Mouse (Mus musculus) limb, embryonic 11.5 days (tissue): ENCODE results near the gene Teddm2. TPM values are rescaled to one million over a fixed set of nuclear protein-coding genes. Genes with fewer than 3 reads are reported as not detected.

Source experiments
- ATAC-seq: fragments of 200-750 bp; cut with Nextera tagmentation; 2 replicates; pipeline ENCODE4 v1.8.0; 2017; ENCODE audit warnings: low read depth; ENCODE audit not compliant: insufficient number of reproducible peaks, low FRiP score, low TSS enrichment
- DNase-seq: peaks from one replicate; pipeline ENCODE4 v3.0.0-alpha.2; 2015; ENCODE audit warnings: low spot score
- H3K27ac ChIP-seq: fragments of 300-500 bp; sonication (generic); replicated peaks from 2 replicates; pipeline ENCODE4 v1.5.1; 2014; ENCODE audit warnings: low read depth, mild to moderate bottlenecking, low read length
- H3K27me3 ChIP-seq: fragments of 300-500 bp; sonication (generic); 2 replicates; pipeline ENCODE4 v1.6.1; 2014; ENCODE audit warnings: mild to moderate bottlenecking, low read length, mixed read lengths; ENCODE audit not compliant: control insufficient read depth, insufficient read depth
- H3K36me3 ChIP-seq: fragments of 300-500 bp; sonication (generic); 2 replicates; pipeline ENCODE4 v1.6.1; 2014; ENCODE audit warnings: mild to moderate bottlenecking, low read length, moderate library complexity, mixed read lengths; ENCODE audit not compliant: control insufficient read depth, insufficient read depth
- H3K4me1 ChIP-seq: fragments of 300-500 bp; sonication (generic); 2 replicates; pipeline ENCODE4 v1.6.1; 2014; ENCODE audit warnings: low read length, mixed read lengths; ENCODE audit not compliant: control insufficient read depth, insufficient read depth
- H3K4me2 ChIP-seq: fragments of 300-500 bp; sonication (generic); 2 replicates; pipeline ENCODE4 v1.6.1; 2014; ENCODE audit warnings: low read depth, mild to moderate bottlenecking, moderate library complexity; ENCODE audit not compliant: severe bottlenecking
- H3K4me3 ChIP-seq: fragments of 300-500 bp; sonication (generic); 2 replicates; pipeline ENCODE4 v1.5.1; 2014; ENCODE audit warnings: low read depth, low read length
- H3K9ac ChIP-seq: fragments of 300-500 bp; sonication (generic); 2 replicates; pipeline ENCODE4 v1.6.1; 2014; ENCODE audit warnings: mild to moderate bottlenecking, low read length
- H3K9me3 ChIP-seq: fragments of 300-500 bp; sonication (generic); 2 replicates; pipeline ENCODE4 v1.6.1; 2016; ENCODE audit warnings: low read length; ENCODE audit not compliant: control insufficient read depth
- WGBS: fragments of 180-500 bp; shearing (Covaris S2); extraction: QIAGEN DNeasy Blood & Tissue Kit; methylation state at CpG from one replicate; pipeline ENCODE4 v1.1.7; 2014; 5-methylcytosine and 5-hydroxymethylcytosine counted together
- polyA plus RNA-seq: library from polyadenylated mRNA; unstranded; fragments of >200 nt; fragmentation: Nextera tagmentation; extraction: Ambion mirVana; gene quantifications from 2 replicates; pipeline ENCODE4 v1.2.1, GENCODE M21; 2014

Gene Teddm2
- polyA plus RNA-seq, 1 experiment from 2014 or later: 0.56 TPM

DNA sequence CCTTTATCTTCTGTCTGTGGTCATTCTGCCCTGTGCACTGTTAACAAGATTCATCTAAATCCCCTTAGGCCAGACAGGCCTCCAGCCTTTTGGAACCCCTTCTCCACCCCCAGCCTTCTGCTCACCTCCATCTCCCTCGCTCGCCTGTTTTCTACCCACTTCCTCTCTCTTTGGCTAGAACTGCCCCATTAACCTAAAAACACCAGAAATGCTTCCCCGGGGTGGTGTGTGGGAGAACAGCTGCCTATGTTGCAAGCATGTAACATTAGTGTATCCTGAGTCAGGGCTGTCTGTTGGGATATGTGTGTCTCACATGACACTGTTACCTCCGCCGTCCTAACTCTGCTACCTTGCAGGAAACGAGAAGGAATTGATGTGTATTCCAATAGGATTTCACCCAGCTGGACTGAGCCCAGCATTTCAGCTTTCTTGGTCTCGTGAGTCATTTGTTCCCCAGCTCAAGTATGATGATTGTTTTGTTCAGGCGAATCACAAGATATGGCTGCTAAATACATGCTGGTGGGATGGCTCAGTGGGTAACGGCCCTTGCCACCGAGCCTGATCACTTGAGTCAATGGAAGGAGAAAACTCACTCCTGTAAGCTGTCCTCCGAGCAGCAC is 57.8 kb downstream of the Teddm2 start:
- Histone ChIP-seq H3K9me3 (no peaks in the 10 kb centered on the region), H3K27ac (no peak overlapping the region), H3K4me3 (no peak overlapping the region), H3K4me1 (no peaks in the 10 kb centered on the region), H3K27me3 (no peaks in the 10 kb centered on the region), H3K4me2 (no peak overlapping the region), H3K36me3 (no peaks in the 10 kb centered on the region), H3K9ac (no peak overlapping the region)
- ATAC-seq (no peak), DNase-seq (no peak)
- 88% methylated on average over 11 of the region's 11 CpGs for WGBS

DNA sequence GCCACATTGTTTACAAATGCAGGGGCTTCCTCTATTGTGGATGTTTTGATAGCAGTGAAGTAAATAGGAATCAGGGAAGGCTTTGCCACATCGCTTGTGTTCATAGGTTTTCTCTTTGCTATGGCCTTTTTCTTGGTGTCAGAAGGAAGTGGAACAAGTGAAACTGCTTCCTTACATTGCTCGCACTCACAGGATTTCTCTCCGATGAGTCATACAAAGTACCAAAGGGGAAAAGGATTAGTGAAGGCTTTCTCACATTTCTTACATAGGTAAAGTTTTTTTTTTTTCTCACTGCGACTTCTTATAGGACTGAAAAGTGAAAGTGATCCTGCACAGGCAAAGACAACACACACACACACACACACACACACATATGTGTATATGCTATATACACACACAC is 64.0 kb downstream of the Teddm2 start:
- no peak overlapping the region for H3K4me2 ChIP-seq
- 89% methylated on average over 4 of the region's 4 CpGs for WGBS
- H3K4me1 ChIP-seq: no peaks in the 10 kb centered on the region
- no peak overlapping the region for H3K27ac ChIP-seq
- no peaks in the 10 kb centered on the region for H3K9me3 ChIP-seq
- H3K9ac ChIP-seq: no peak overlapping the region
- no peak for ATAC-seq
- H3K36me3 ChIP-seq: no peaks in the 10 kb centered on the region
- no peaks in the 10 kb centered on the region for H3K27me3 ChIP-seq
- no peak for DNase-seq
- no peak overlapping the region for H3K4me3 ChIP-seq

DNA sequence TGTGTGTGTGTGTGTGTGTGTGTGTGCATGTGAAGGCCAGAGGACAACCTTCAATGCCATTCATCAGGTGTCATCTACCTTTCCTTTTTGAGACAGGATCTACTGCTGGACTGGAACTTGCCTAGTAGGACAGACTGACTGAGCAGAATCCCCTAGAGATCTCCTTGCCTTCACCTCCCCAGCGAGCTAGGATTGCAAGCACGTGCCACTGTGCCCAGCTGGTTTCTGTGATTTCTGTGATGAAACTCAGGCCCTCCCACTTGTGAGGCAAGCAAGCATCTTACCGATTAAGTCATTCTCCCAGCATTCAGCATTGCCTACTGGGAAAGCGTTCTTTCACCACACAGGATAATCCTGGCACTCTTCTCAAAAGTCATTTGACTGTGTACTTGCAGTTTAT is 69.3 kb downstream of the Teddm2 start:
- WGBS: 74% methylated on average over 4 of the region's 4 CpGs
- ATAC-seq (no peak), DNase-seq (no peak)
- Histone ChIP-seq H3K4me3 (no peak overlapping the region), H3K4me1 (no peaks in the 10 kb centered on the region), H3K4me2 (no peak overlapping the region), H3K27ac (no peak overlapping the region), H3K9me3 (no peaks in the 10 kb centered on the region), H3K27me3 (no peaks in the 10 kb centered on the region), H3K36me3 (no peaks in the 10 kb centered on the region), H3K9ac (no peak overlapping the region)

DNA sequence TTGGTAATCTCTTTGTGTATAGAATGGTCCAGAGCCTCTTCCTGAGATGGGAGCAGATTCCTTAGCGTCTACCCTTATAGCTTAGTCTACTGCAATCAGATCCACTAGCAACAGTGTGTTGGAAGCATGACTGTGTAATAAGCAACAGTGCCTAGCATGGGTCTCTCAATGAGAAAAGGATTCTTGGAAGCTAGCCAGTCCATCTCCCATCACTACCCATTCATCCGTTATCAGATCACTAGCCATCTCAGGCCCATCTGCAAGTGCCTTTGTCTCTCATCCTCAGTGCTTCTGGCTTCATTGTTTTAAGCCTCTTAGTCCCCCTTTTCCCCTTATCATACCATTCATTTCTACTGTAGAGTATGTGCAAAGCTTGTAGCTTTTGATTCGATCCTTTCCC is 79.8 kb downstream of the Teddm2 start:
- ATAC-seq (no peak), DNase-seq (no peak)
- Histone ChIP-seq H3K9ac (no peak overlapping the region), H3K4me1 (no peaks in the 10 kb centered on the region), H3K4me2 (no peak overlapping the region), H3K4me3 (no peak overlapping the region), H3K9me3 (no peaks in the 10 kb centered on the region), H3K27me3 (no peaks in the 10 kb centered on the region), H3K27ac (no peak overlapping the region), H3K36me3 (no peaks in the 10 kb centered on the region)
- 87% methylated on average over 3 of the region's 3 CpGs for WGBS

GRCm38 (mm10) chr1:153814278-153814677 is 85.8 kb downstream of the Teddm2 start:
- DNase-seq (no peak), ATAC-seq (no peak)
- Histone ChIP-seq H3K36me3 (no peaks in the 10 kb centered on the region), H3K4me1 (no peaks in the 10 kb centered on the region), H3K4me3 (no peak overlapping the region), H3K27ac (no peak overlapping the region), H3K9me3 (no peaks in the 10 kb centered on the region), H3K4me2 (no peak overlapping the region), H3K27me3 (no peaks in the 10 kb centered on the region), H3K9ac (no peak overlapping the region)
- 72% methylated on average over 2 of the region's 2 CpGs for WGBS

- Histone ChIP-seq H3K4me3 (no peak overlapping the region), H3K27me3 (no peaks in the 10 kb centered on the region), H3K4me1 (no peaks in the 10 kb centered on the region), H3K27ac (no peak overlapping the region), H3K9ac (no peak overlapping the region), H3K36me3 (no peaks in the 10 kb centered on the region; the same call in 1 of the 2 replicates), H3K9me3 (no peaks in the 10 kb centered on the region), H3K4me2 (no peak overlapping the region)
- WGBS: 48% methylated on average over 13 of the region's 13 CpGs
- ATAC-seq (no peak), DNase-seq (peak; percentile 73)
These were observed 92.5 kb downstream of the Teddm2 start for GRCm38 (mm10) chr1:153807390-153807993.

DNA sequence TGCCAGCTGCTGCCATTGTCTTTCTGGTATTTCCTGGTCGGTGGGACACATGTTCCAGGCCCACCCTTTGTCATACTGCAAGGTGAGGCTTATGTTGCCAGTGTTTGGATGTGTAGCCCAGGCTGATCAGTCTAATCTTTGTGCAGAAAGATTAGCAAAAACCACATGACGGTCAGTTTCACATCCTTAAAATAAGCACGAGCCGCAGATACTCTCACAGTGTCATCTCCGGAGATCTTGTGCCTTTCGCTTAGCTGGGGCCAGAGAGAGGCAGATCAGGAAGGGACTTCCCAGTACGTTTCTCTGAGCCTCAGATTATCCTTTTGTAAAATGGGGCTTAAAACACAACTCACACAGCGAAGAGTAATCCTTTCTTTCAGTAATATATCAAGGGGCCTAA is 96.5 kb downstream of the Teddm2 start:
- Histone ChIP-seq H3K4me2 (no peak overlapping the region), H3K27me3 (no peaks in the 10 kb centered on the region), H3K4me3 (no peak overlapping the region), H3K9ac (no peak overlapping the region), H3K9me3 (no peaks in the 10 kb centered on the region), H3K36me3 (no peaks in the 10 kb centered on the region; the same call in 1 of the 2 replicates), H3K27ac (no peak overlapping the region), H3K4me1 (no peaks in the 10 kb centered on the region)
- no peak for ATAC-seq
- no peak for DNase-seq
- 87% methylated on average over 8 of the region's 8 CpGs for WGBS

DNA sequence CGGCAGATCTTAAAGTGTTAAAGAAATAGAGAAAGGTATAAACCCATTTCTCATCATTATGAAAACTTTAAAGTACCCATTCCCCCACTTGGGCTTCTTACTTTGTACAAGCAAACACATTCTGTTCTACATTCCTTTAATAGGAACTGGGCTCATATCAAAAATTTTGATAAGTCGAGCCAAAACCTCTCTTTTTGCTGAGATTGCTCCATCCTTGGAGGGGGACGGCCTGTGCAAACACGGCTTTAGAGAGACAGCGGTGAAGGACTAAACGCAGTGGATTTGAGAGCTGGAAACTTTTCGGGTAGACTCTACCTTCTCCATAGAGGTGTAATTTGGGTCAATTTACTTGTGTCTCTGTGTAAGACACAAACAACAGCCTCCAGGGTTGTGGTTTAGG is 97.3 kb downstream of the Teddm2 start:
- WGBS: 92% methylated on average over 7 of the region's 7 CpGs
- Histone ChIP-seq H3K27ac (no peak overlapping the region), H3K4me3 (no peak overlapping the region), H3K36me3 (no peaks in the 10 kb centered on the region; the same call in 1 of the 2 replicates), H3K9me3 (no peaks in the 10 kb centered on the region), H3K9ac (no peak overlapping the region), H3K4me2 (no peak overlapping the region), H3K4me1 (no peaks in the 10 kb centered on the region), H3K27me3 (no peaks in the 10 kb centered on the region)
- ATAC-seq (no peak), DNase-seq (no peak)
